Mouse (Mus musculus): ENCODE results near the gene BC067074. TPM values are rescaled to one million over a fixed set of nuclear protein-coding genes. Genes with fewer than 3 reads are reported as not detected.
A peak's percentile ranks its signal among the peaks of the same experiment; 100 is the strongest.

The BC067074 gene
- polyA plus RNA-seq, 1 experiment from 2014 or later, result 6.1 TPM

- Histone ChIP-seq H3K4me2 (replicated peaks; ENCODE audit: low read depth, low read length) (no peak overlapping the region), H3K9ac (ENCODE audit: low read depth, low read length) (no peak overlapping the region), H3K27me3 (ENCODE audit: control insufficient read depth, insufficient read depth, low read length) (no peaks in the 10 kb centered on the region), H3K4me3 (ENCODE audit: low read length) (no peak overlapping the region), H3K36me3 (ENCODE audit: control insufficient read depth, insufficient read depth, low read length) (no peaks in the 10 kb centered on the region), H3K27ac (ENCODE audit: low read depth, low read length) (no peak overlapping the region), H3K9me3 (ENCODE audit: control insufficient read depth, low read length) (no peaks in the 10 kb centered on the region), H3K4me1 (ENCODE audit: control insufficient read depth, insufficient read depth, low read length) (peaks cover 5% of the 10 kb centered on the region; the same call in 1 of the 2 replicates)
- ATAC-seq (ENCODE audit: low FRiP score, low TSS enrichment), result no peak
- 65% methylated on average over 13 of the region's 13 CpGs for WGBS
Observed at GRCm38 (mm10) chr13:113357438-113358144, 64.6 kb downstream of the BC067074 start.

GRCm38 (mm10) chr13:113359676-113360075, 66.7 kb downstream of the BC067074 start:
- Histone ChIP-seq H3K4me1 (ENCODE audit: control insufficient read depth, insufficient read depth, low read length) (peaks cover 5% of the 10 kb centered on the region; the same call in 1 of the 2 replicates), H3K27ac (ENCODE audit: low read depth, low read length) (no peak overlapping the region), H3K27me3 (ENCODE audit: control insufficient read depth, insufficient read depth, low read length) (no peaks in the 10 kb centered on the region), H3K36me3 (ENCODE audit: control insufficient read depth, insufficient read depth, low read length) (no peaks in the 10 kb centered on the region), H3K9ac (ENCODE audit: low read depth, low read length) (no peak overlapping the region), H3K4me2 (replicated peaks; ENCODE audit: low read depth, low read length) (no peak overlapping the region), H3K4me3 (ENCODE audit: low read length) (no peak overlapping the region), H3K9me3 (ENCODE audit: control insufficient read depth, low read length) (no peaks in the 10 kb centered on the region)
- peak; percentile 60; the same call in 1 of the 2 replicates for ATAC-seq (ENCODE audit: low FRiP score, low TSS enrichment)
- 41% methylated on average over 1 of the region's 1 CpGs for WGBS

- Histone ChIP-seq H3K4me2 (replicated peaks; ENCODE audit: low read depth, low read length) (no peak overlapping the region), H3K36me3 (ENCODE audit: control insufficient read depth, insufficient read depth, low read length) (no peaks in the 10 kb centered on the region; the same call in 1 of the 2 replicates), H3K9ac (ENCODE audit: low read depth, low read length) (no peak overlapping the region), H3K27me3 (ENCODE audit: control insufficient read depth, insufficient read depth, low read length) (no peaks in the 10 kb centered on the region), H3K27ac (ENCODE audit: low read depth, low read length) (no peak overlapping the region), H3K4me1 (ENCODE audit: control insufficient read depth, insufficient read depth, low read length) (no peaks in the 10 kb centered on the region), H3K9me3 (ENCODE audit: control insufficient read depth, low read length) (no peaks in the 10 kb centered on the region), H3K4me3 (ENCODE audit: low read length) (no peak overlapping the region)
- ATAC-seq (ENCODE audit: low FRiP score, low TSS enrichment), result no peak
- 90% methylated on average over 10 of the region's 10 CpGs for WGBS
Observed at GRCm38 (mm10) chr13:113365976-113366375, 73.0 kb downstream of the BC067074 start.

- H3K9me3 ChIP-seq (ENCODE audit: control insufficient read depth, low read length), result no peaks in the 10 kb centered on the region
- 67% methylated on average over 13 of the region's 13 CpGs for WGBS
- no peaks in the 10 kb centered on the region for H3K27me3 ChIP-seq (ENCODE audit: control insufficient read depth, insufficient read depth, low read length)
- ATAC-seq (ENCODE audit: low FRiP score, low TSS enrichment), result peak; percentile 84
- H3K27ac ChIP-seq (ENCODE audit: low read depth, low read length), result no peak overlapping the region
- no peaks in the 10 kb centered on the region for H3K4me1 ChIP-seq (ENCODE audit: control insufficient read depth, insufficient read depth, low read length)
- no peak overlapping the region for H3K9ac ChIP-seq (ENCODE audit: low read depth, low read length)
- no peaks in the 10 kb centered on the region; the same call in 1 of the 2 replicates for H3K36me3 ChIP-seq (ENCODE audit: control insufficient read depth, insufficient read depth, low read length)
- H3K4me2 ChIP-seq (replicated peaks; ENCODE audit: low read depth, low read length), result no peak overlapping the region
- no peak overlapping the region for H3K4me3 ChIP-seq (ENCODE audit: low read length)
Observed at GRCm38 (mm10) chr13:113368931-113369579, 76.1 kb downstream of the BC067074 start.

GRCm38 (mm10) chr13:113369622-113370021, 76.7 kb downstream of the BC067074 start:
- no peak overlapping the region for H3K4me3 ChIP-seq (ENCODE audit: low read length)
- H3K4me2 ChIP-seq (replicated peaks; ENCODE audit: low read depth, low read length), result no peak overlapping the region
- no peaks in the 10 kb centered on the region for H3K9me3 ChIP-seq (ENCODE audit: control insufficient read depth, low read length)
- 77% methylated on average over 10 of the region's 10 CpGs for WGBS
- H3K36me3 ChIP-seq (ENCODE audit: control insufficient read depth, insufficient read depth, low read length), result no peaks in the 10 kb centered on the region; the same call in 1 of the 2 replicates
- no peaks in the 10 kb centered on the region for H3K4me1 ChIP-seq (ENCODE audit: control insufficient read depth, insufficient read depth, low read length)
- peak; percentile 40; the same call in 1 of the 2 replicates for ATAC-seq (ENCODE audit: low FRiP score, low TSS enrichment)
- no peaks in the 10 kb centered on the region for H3K27me3 ChIP-seq (ENCODE audit: control insufficient read depth, insufficient read depth, low read length)
- H3K9ac ChIP-seq (ENCODE audit: low read depth, low read length), result no peak overlapping the region
- H3K27ac ChIP-seq (ENCODE audit: low read depth, low read length), result no peak overlapping the region

GRCm38 (mm10) chr13:113373291-113374083, 80.5 kb downstream of the BC067074 start:
- Histone ChIP-seq H3K4me1 (ENCODE audit: control insufficient read depth, insufficient read depth, low read length) (no peaks in the 10 kb centered on the region), H3K27me3 (ENCODE audit: control insufficient read depth, insufficient read depth, low read length) (no peaks in the 10 kb centered on the region), H3K9me3 (ENCODE audit: control insufficient read depth, low read length) (no peaks in the 10 kb centered on the region), H3K9ac (ENCODE audit: low read depth, low read length) (no peak overlapping the region), H3K4me3 (ENCODE audit: low read length) (no peak overlapping the region), H3K36me3 (ENCODE audit: control insufficient read depth, insufficient read depth, low read length) (no peaks in the 10 kb centered on the region; the same call in 1 of the 2 replicates), H3K27ac (ENCODE audit: low read depth, low read length) (no peak overlapping the region), H3K4me2 (replicated peaks; ENCODE audit: low read depth, low read length) (no peak overlapping the region)
- WGBS, result 84% methylated on average over 12 of the region's 12 CpGs
- ATAC-seq (ENCODE audit: low FRiP score, low TSS enrichment), result no peak

- Histone ChIP-seq H3K4me2 (replicated peaks; ENCODE audit: low read depth, low read length) (no peak overlapping the region), H3K27ac (ENCODE audit: low read depth, low read length) (no peak overlapping the region), H3K4me1 (ENCODE audit: control insufficient read depth, insufficient read depth, low read length) (0 out of 2 replicates have a peak, but pooled peaks cover 3% of the 10 kb centered on the region), H3K36me3 (ENCODE audit: control insufficient read depth, insufficient read depth, low read length) (no peaks in the 10 kb centered on the region), H3K9ac (ENCODE audit: low read depth, low read length) (no peak overlapping the region), H3K9me3 (ENCODE audit: control insufficient read depth, low read length) (no peaks in the 10 kb centered on the region), H3K27me3 (ENCODE audit: control insufficient read depth, insufficient read depth, low read length) (no peaks in the 10 kb centered on the region), H3K4me3 (ENCODE audit: low read length) (no peak overlapping the region)
- WGBS, result 34% methylated on average over 2 of the region's 2 CpGs
- ATAC-seq (ENCODE audit: low FRiP score, low TSS enrichment), result no peak
Observed at GRCm38 (mm10) chr13:113374084-113374405, 81.1 kb downstream of the BC067074 start.

- no peak overlapping the region for H3K9ac ChIP-seq (ENCODE audit: low read depth, low read length)
- H3K4me3 ChIP-seq (ENCODE audit: low read length), result no peak overlapping the region
- H3K4me2 ChIP-seq (replicated peaks; ENCODE audit: low read depth, low read length), result no peak overlapping the region
- no peaks in the 10 kb centered on the region for H3K27me3 ChIP-seq (ENCODE audit: control insufficient read depth, insufficient read depth, low read length)
- H3K36me3 ChIP-seq (ENCODE audit: control insufficient read depth, insufficient read depth, low read length), result no peaks in the 10 kb centered on the region
- 77% methylated on average over 7 of the region's 7 CpGs for WGBS
- peaks cover 8% of the 10 kb centered on the region; the same call in 1 of the 2 replicates for H3K4me1 ChIP-seq (ENCODE audit: control insufficient read depth, insufficient read depth, low read length)
- no peak for ATAC-seq (ENCODE audit: low FRiP score, low TSS enrichment)
- H3K9me3 ChIP-seq (ENCODE audit: control insufficient read depth, low read length), result no peaks in the 10 kb centered on the region
- H3K27ac ChIP-seq (ENCODE audit: low read depth, low read length), result no peak overlapping the region
Observed at GRCm38 (mm10) chr13:113377631-113378030, 84.7 kb downstream of the BC067074 start.

All from kidney, embryonic 14.5 days (tissue).